Mouse (Mus musculus): ENCODE measurements around the gene 5031439G07Rik. TPM values are rescaled to one million over a fixed set of nuclear protein-coding genes. Genes with fewer than 3 reads are reported as not detected.

5031439G07Rik gene
- polyA plus RNA-seq, 1 experiment, result 141 TPM

DNA sequence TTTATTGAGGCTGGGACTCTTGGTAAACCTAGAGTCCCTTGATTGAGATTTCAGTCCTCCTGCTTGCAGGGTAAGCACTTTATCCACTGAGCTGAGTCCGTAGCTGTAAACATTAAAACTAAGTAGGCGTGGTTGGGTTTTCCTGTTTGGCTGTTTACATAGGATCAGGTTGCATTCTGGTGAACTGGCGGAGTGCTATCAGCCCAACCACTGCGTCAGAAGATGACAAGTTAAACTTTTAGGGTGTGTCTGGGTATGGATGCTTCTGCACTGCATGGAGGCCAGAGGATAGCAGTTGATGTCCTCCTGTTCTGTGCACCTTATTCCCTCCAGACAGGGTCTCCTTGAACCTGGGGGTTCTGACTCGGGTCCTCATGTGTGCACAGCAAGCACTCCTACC is 56.0 kb downstream of the 5031439G07Rik start:
- Histone ChIP-seq H3K4me1 (ENCODE audit: control insufficient read depth, insufficient read depth, low read length) (no peaks in the 10 kb centered on the region), H3K4me3 (ENCODE audit: insufficient read depth, low read length) (no peak overlapping the region), H3K27ac (ENCODE audit: insufficient read depth, low read depth, low read length) (no peak overlapping the region)
- no peak for TF ChIP-seq CTCF (IDR thresholded peaks at IDR 0.05; ENCODE audit: low read depth, low read length)

GRCm38 (mm10) chr15:84925495-84926018 is 62.8 kb downstream of the 5031439G07Rik start:
- H3K27ac ChIP-seq (ENCODE audit: insufficient read depth, low read depth, low read length), result no peak overlapping the region
- TF ChIP-seq POLR2A (IDR thresholded peaks at IDR 0.05; ENCODE audit: borderline replicate concordance, low read depth, low read length), result no peak
- no peak for TF ChIP-seq CTCF (IDR thresholded peaks at IDR 0.05; ENCODE audit: low read depth, low read length)
- peak overlapping the region; percentile 4; the same call in 1 of the 2 replicates for H3K4me3 ChIP-seq (ENCODE audit: insufficient read depth, low read length)
- H3K4me1 ChIP-seq (ENCODE audit: control insufficient read depth, insufficient read depth, low read length), result peaks cover 17% of the 10 kb centered on the region

DNA sequence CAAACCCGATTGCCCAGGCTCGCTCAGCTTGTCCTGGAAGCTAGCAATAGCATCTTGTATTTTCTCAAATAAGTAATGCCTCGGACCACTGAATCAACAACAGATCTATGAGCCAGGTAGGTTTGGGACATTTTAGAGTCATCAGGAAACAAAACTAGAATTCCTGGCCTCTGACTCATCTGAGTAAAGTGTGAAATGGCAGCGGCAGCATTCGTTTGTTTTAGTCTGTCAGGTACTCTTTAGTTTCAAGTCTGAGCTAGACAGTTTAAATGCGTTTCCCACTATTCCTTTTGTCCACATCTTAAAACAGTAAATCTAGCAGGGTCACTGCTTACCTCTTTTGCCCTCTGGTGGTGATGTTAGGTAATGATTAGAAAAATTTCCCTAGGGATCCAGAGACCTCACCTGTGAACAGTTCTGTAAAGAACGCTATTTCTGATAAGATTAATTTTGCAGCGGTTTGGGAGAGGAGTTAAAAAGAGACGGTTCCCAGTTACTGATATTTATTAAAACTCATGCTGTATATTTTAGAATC is 63.5 kb downstream of the 5031439G07Rik start:
- Histone ChIP-seq H3K4me3 (ENCODE audit: insufficient read depth, low read length) (peak overlapping the region; percentile 78), H3K4me1 (ENCODE audit: control insufficient read depth, insufficient read depth, low read length) (peaks cover 17% of the 10 kb centered on the region), H3K27ac (ENCODE audit: insufficient read depth, low read depth, low read length) (peak overlapping the region; percentile 2; the same call in 1 of the 2 replicates)
- TF ChIP-seq POLR2A (IDR thresholded peaks at IDR 0.05; ENCODE audit: borderline replicate concordance, low read depth, low read length) (no peak), CTCF (IDR thresholded peaks at IDR 0.05; ENCODE audit: low read depth, low read length) (no peak)

DNA sequence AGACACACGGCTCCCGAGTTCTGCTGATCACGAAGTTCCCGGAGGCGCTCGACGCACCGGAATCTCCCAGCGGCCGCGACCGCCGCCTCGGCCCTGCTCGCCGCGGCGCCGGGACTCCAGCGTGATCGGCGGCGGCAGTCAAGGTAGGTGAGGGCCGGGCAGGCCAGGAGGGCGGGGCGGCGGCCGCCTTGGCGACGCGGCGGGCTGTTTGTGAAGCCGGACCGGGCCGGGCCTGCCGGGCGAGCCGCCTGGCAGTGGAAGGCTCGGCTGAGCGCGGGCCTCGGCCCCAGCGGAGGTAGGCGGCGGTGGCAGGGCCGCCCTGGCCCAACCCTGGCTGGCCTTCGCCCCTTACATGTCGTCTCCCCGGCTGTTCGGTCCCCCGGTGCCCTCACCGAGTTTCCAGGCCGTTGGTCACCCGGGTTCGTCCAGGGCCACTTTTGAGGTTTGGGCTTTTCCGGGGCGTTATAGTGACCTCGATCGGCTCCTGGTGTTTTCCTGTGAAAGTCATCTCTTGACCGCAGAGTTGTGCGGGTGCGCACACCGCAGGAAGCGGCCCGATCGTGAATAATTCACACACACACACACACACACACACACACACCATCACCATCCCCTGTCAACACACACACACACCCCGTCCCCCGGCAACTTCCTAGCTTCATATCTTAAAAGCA is 64.7 kb downstream of the 5031439G07Rik start:
- H3K27ac ChIP-seq (ENCODE audit: insufficient read depth, low read depth, low read length), result peak overlapping the region; percentile 90
- TF ChIP-seq POLR2A (IDR thresholded peaks at IDR 0.05; ENCODE audit: borderline replicate concordance, low read depth, low read length) (no peak), CTCF (IDR thresholded peaks at IDR 0.05; ENCODE audit: low read depth, low read length) (no peak)
- H3K4me1 ChIP-seq (ENCODE audit: control insufficient read depth, insufficient read depth, low read length), result peaks cover 17% of the 10 kb centered on the region
- peak overlapping the region; percentile 78 for H3K4me3 ChIP-seq (ENCODE audit: insufficient read depth, low read length)

GRCm38 (mm10) chr15:84922884-84923507 is 65.4 kb downstream of the 5031439G07Rik start, which contains the start of gene Nup50:
Nup50 (plus strand) TSS chr15:84923411.
- peak; percentile 59; the same call in 1 of the 2 replicates for TF ChIP-seq POLR2A (IDR thresholded peaks at IDR 0.05; ENCODE audit: borderline replicate concordance, low read depth, low read length)
- TF ChIP-seq CTCF (IDR thresholded peaks at IDR 0.05; ENCODE audit: low read depth, low read length), result no peak
- Histone ChIP-seq H3K4me1 (ENCODE audit: control insufficient read depth, insufficient read depth, low read length) (peaks cover 17% of the 10 kb centered on the region), H3K4me3 (ENCODE audit: insufficient read depth, low read length) (peak within 1 kb of the TSS; percentile 78), H3K27ac (ENCODE audit: insufficient read depth, low read depth, low read length) (peak within 1 kb of the TSS; percentile 90)

DNA sequence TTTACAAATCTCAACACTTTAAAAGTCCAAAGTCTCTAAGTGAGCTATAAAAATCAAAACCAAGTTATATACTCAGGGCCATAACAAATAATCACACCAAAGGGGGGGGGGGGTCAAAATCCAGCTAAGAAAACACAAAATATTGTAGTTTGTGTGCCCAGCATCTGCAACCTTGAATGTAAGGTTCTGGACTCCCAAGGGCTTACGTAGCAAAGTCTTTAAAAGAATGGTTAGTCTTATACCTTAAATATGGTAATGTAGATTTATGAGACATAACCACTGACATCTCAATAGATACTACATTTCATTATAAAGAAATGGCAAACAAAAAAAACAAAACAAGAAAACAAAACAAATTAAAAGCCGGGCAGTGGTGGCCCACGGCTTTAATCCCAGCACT is 68.4 kb downstream of the 5031439G07Rik start, which contains the start of gene Gm29666:
TSS of gene Gm29666 (minus strand) at position 101 of the 400 bp plus-strand sequence.
- Histone ChIP-seq H3K27ac (ENCODE audit: insufficient read depth, low read depth, low read length) (no peak within 1 kb of the TSS), H3K4me3 (ENCODE audit: insufficient read depth, low read length) (no peak within 1 kb of the TSS), H3K4me1 (ENCODE audit: control insufficient read depth, insufficient read depth, low read length) (peaks cover 22% of the 10 kb centered on the region)
- TF ChIP-seq POLR2A (IDR thresholded peaks at IDR 0.05; ENCODE audit: borderline replicate concordance, low read depth, low read length) (no peak), CTCF (IDR thresholded peaks at IDR 0.05; ENCODE audit: low read depth, low read length) (no peak)

GRCm38 (mm10) chr15:84913201-84913600 is 75.2 kb downstream of the 5031439G07Rik start:
- Histone ChIP-seq H3K27ac (ENCODE audit: insufficient read depth, low read depth, low read length) (no peak overlapping the region), H3K4me3 (ENCODE audit: insufficient read depth, low read length) (no peak overlapping the region), H3K4me1 (ENCODE audit: control insufficient read depth, insufficient read depth, low read length) (peaks cover 11% of the 10 kb centered on the region)
- TF ChIP-seq POLR2A (IDR thresholded peaks at IDR 0.05; ENCODE audit: borderline replicate concordance, low read depth, low read length) (no peak), CTCF (IDR thresholded peaks at IDR 0.05; ENCODE audit: low read depth, low read length) (no peak)

GRCm38 (mm10) chr15:84903843-84904385 is 84.4 kb downstream of the 5031439G07Rik start:
- Histone ChIP-seq H3K4me1 (ENCODE audit: control insufficient read depth, insufficient read depth, low read length) (no peaks in the 10 kb centered on the region), H3K4me3 (ENCODE audit: insufficient read depth, low read length) (no peak overlapping the region), H3K27ac (ENCODE audit: insufficient read depth, low read depth, low read length) (no peak overlapping the region)
- TF ChIP-seq POLR2A (IDR thresholded peaks at IDR 0.05; ENCODE audit: borderline replicate concordance, low read depth, low read length) (no peak), CTCF (IDR thresholded peaks at IDR 0.05; ENCODE audit: low read depth, low read length) (no peak)

GRCm38 (mm10) chr15:84898077-84898476 is 90.3 kb downstream of the 5031439G07Rik start:
- Histone ChIP-seq H3K27ac (ENCODE audit: insufficient read depth, low read depth, low read length) (no peak overlapping the region), H3K4me3 (ENCODE audit: insufficient read depth, low read length) (no peak overlapping the region), H3K4me1 (ENCODE audit: control insufficient read depth, insufficient read depth, low read length) (peaks cover 9% of the 10 kb centered on the region)
- no peak for TF ChIP-seq CTCF (IDR thresholded peaks at IDR 0.05; ENCODE audit: low read depth, low read length)
- no peak for TF ChIP-seq POLR2A (IDR thresholded peaks at IDR 0.05; ENCODE audit: borderline replicate concordance, low read depth, low read length)
